Mouse (Mus musculus) kidney, embryonic 14.5 days (tissue): ENCODE results near the gene Farp2. TPM values are rescaled to one million over a fixed set of nuclear protein-coding genes. Genes with fewer than 3 reads are reported as not detected.

Experiments used
- ATAC-seq: fragments of 200-750 bp; cut with Nextera tagmentation; 2 replicates; pipeline ENCODE4 v1.8.0; 2017; ENCODE audit warnings: moderate number of reproducible peaks, mild to moderate bottlenecking, moderate TSS enrichment, moderate library complexity; ENCODE audit not compliant: low FRiP score, low TSS enrichment
- H3K27ac ChIP-seq: fragments of 300-500 bp; sonication (generic); 2 replicates; pipeline ENCODE4 v1.5.1; 2014; ENCODE audit warnings: low read depth, mild to moderate bottlenecking, low read length, moderate library complexity, mixed read lengths
- H3K27me3 ChIP-seq: fragments of 300-500 bp; sonication (generic); 2 replicates; pipeline ENCODE4 v1.6.1; 2014; ENCODE audit warnings: mild to moderate bottlenecking, low read length; ENCODE audit not compliant: control insufficient read depth, insufficient read depth
- H3K36me3 ChIP-seq: fragments of 300-500 bp; sonication (generic); 2 replicates; pipeline ENCODE4 v1.6.1; 2014; ENCODE audit warnings: low read length, mixed read lengths; ENCODE audit not compliant: control insufficient read depth, insufficient read depth
- H3K4me1 ChIP-seq: fragments of 300-500 bp; sonication (generic); 2 replicates; pipeline ENCODE4 v1.6.1; 2014; ENCODE audit warnings: low read length, mixed read lengths; ENCODE audit not compliant: control insufficient read depth, insufficient read depth
- H3K4me2 ChIP-seq: fragments of 300-500 bp; sonication (generic); replicated peaks from 2 replicates; pipeline ENCODE4 v1.6.1; 2014; ENCODE audit warnings: low read depth, mild to moderate bottlenecking, low read length
- H3K4me3 ChIP-seq: fragments of 300-500 bp; sonication (generic); 2 replicates; pipeline ENCODE4 v1.5.1; 2014; ENCODE audit warnings: mild to moderate bottlenecking, low read length
- H3K9ac ChIP-seq: fragments of 300-500 bp; sonication (generic); 2 replicates; pipeline ENCODE4 v1.6.1; 2014; ENCODE audit warnings: low read depth, mild to moderate bottlenecking, low read length, moderate library complexity
- H3K9me3 ChIP-seq: fragments of 300-500 bp; sonication (generic); 2 replicates; pipeline ENCODE4 v1.6.1; 2016; ENCODE audit warnings: low read length; ENCODE audit not compliant: control insufficient read depth
- WGBS: fragments of 180-500 bp; shearing (Covaris S2); extraction: QIAGEN DNeasy Blood & Tissue Kit; methylation state at CpG from one replicate; pipeline ENCODE4 v1.1.7; 2014; 5-methylcytosine and 5-hydroxymethylcytosine counted together
- polyA plus RNA-seq: library from polyadenylated mRNA; unstranded; fragments of >200 nt; fragmentation: Nextera tagmentation; extraction: Ambion mirVana; gene quantifications from 2 replicates; pipeline ENCODE4 v1.2.1, GENCODE M21; 2014

Gene Farp2
- polyA plus RNA-seq, 1 experiment from 2014 or later: 7.5 TPM

DNA sequence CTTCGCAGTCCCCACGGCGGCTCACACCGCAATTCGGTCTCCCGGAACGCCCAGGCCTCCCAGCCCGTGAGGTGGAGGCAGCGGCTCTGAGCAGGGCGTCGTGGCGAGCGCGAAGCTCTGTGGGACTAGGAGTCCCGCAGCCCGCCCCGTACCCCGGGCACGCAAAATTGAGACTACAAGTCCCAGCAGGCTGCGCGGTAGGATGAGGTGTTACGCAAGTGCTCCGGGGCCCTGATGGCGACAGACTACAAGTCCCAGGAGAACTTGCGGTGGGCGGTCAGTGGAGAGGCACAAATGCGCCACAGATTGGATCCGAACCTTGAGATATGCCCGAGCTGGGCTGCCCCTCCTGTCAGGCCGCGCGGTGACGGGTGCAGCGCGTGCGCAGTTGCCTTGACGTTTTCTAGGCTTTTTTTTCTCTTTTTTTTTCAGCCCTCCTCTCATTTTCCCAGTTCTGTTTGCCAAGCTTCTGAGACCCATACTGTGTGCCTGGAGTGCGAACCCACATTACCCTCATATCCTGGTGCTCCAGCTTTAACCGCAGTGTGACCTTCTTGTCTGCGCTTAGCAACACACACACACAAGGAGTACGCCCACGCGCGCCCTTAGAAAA lies 123.8 kb downstream of the Farp2 start:
- 1% methylated on average over 44 of the region's 44 CpGs for WGBS
- H3K27me3 ChIP-seq: no peaks in the 10 kb centered on the region
- peaks cover 10% of the 10 kb centered on the region for H3K4me1 ChIP-seq
- no peaks in the 10 kb centered on the region for H3K9me3 ChIP-seq
- peak; percentile 98 for ATAC-seq
- peaks cover 6% of the 10 kb centered on the region; the same call in 1 of the 2 replicates for H3K36me3 ChIP-seq
- H3K4me3 ChIP-seq: peak overlapping the region; percentile 71
- peak overlapping the region; percentile 94 for H3K4me2 ChIP-seq
- H3K9ac ChIP-seq: peak overlapping the region; percentile 77
- peak overlapping the region; percentile 85 for H3K27ac ChIP-seq

DNA sequence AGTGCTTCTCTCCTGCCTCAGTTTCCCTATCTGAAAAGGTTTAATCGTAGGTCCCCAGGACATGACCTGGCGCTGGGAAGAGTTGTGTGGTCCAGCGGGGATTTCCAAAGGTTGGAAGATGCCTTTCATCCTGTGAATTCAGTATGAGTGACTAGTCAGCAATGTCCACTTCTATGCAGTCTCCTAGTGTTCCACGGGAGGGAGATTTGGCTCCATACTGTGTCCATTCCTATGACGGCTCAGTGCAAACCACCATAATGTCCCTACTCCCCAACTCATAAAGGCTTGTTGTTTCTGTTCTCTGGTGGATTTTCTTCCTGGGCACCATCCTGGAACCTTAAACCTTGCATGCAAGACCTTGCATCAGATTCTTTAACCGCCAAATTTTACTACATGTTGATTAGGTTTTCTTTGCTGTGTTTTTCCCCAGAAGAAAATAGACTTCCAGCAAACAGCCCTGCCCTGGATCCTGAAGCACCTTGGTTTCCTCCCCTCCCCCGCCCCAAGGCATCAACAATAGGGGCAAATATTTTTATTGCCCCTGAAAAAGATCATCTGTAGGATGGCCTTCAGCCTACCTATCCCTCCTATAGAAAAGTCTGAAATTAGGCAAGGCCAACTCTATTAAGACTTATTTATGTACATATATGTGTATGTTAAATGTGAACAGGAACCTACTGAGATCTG lies 124.5 kb downstream of the Farp2 start:
- ATAC-seq: peak; percentile 35
- WGBS: 33% methylated on average over 7 of the region's 7 CpGs
- peaks cover 6% of the 10 kb centered on the region; the same call in 1 of the 2 replicates for H3K36me3 ChIP-seq

DNA sequence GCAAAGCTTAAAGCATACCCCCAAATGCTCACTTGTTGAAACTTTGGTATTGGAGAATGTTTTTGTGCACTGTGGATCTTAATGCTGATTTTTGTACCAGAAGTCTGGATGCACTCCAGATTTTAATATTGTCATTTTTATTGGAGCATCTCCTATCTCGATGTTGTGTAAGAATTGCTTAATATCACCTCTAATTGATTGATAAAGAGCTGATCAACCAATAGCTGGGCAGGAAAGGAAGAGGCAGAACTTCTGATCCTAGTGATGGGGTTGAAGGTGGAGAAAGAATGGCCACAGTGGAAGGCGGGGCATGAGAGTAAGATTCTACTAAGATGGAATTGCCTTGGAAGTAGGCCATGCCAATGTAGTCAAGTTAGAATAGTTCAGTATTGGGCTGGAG lies 130.1 kb downstream of the Farp2 start:
- 86% methylated on average over 2 of the region's 2 CpGs for WGBS
- Histone ChIP-seq H3K4me3 (no peak overlapping the region), H3K9me3 (no peaks in the 10 kb centered on the region), H3K4me1 (no peaks in the 10 kb centered on the region), H3K9ac (no peak overlapping the region), H3K27ac (no peak overlapping the region), H3K27me3 (no peaks in the 10 kb centered on the region), H3K4me2 (no peak overlapping the region), H3K36me3 (no peaks in the 10 kb centered on the region)
- ATAC-seq: no peak

More for the DNA sequence above, 124.5 kb downstream of the Farp2 start:
- H3K4me3 ChIP-seq: peak overlapping the region; percentile 71
- peak overlapping the region; percentile 81 for H3K4me2 ChIP-seq
- peaks cover 10% of the 10 kb centered on the region for H3K4me1 ChIP-seq
- H3K27ac ChIP-seq: peak overlapping the region; percentile 74
- no peaks in the 10 kb centered on the region for H3K27me3 ChIP-seq
- no peaks in the 10 kb centered on the region for H3K9me3 ChIP-seq
- peak overlapping the region; percentile 55; the same call in 1 of the 2 replicates for H3K9ac ChIP-seq

DNA sequence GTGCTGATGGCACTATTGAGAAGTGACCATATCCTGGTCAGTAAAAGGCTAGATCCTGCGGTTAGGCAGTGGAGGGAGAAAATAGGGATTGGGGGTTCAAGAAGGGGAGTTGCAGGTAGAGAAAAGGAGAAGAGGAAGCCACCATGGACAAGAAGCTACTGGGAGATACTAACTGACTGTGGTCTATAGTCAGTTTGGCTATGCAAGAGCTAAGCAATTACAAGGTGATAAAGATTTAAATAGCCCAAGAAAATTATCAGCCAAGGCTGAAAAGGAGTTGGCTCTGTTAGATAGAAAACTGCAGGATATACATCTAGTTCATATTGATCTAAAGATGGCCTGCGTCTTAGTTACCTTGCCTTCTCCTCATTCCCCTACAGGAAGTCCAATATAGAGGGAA lies 130.8 kb downstream of the Farp2 start:
- Histone ChIP-seq H3K4me3 (no peak overlapping the region), H3K9ac (no peak overlapping the region), H3K4me2 (no peak overlapping the region), H3K9me3 (no peaks in the 10 kb centered on the region), H3K36me3 (no peaks in the 10 kb centered on the region), H3K27me3 (no peaks in the 10 kb centered on the region), H3K27ac (no peak overlapping the region), H3K4me1 (no peaks in the 10 kb centered on the region)
- 92% methylated on average over 2 of the region's 2 CpGs for WGBS
- ATAC-seq: no peak

DNA sequence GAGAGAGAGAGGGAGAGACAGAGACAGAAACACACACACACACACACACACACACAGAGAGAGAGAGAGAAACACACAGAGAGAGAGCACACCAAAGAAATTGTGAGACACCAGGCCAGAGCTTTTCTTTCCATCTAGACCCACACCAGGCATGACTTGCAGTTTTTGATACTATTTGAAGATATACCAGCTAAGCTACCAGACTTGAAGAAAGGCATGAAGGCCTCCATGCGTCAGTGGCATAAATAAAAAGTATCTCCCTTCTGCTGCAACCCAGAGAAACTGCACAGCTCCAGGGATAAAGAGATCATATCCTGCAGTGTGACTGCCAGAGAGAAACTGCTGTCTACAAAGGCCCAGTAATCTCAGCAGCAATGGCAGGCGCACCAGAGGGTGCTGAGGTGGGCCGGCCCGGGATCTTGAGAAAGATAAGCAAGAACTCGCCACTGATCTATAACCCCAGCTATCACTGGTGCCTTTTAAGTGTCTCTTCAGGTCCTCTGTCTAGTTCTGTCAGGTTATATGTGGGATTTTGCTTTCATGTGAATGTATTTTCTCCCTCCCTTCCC lies 137.8 kb downstream of the Farp2 start:
- no peaks in the 10 kb centered on the region for H3K27me3 ChIP-seq
- no peaks in the 10 kb centered on the region for H3K9me3 ChIP-seq
- H3K4me2 ChIP-seq: no peak overlapping the region
- ATAC-seq: no peak
- no peak overlapping the region for H3K27ac ChIP-seq
- H3K9ac ChIP-seq: no peak overlapping the region
- H3K36me3 ChIP-seq: no peaks in the 10 kb centered on the region
- no peaks in the 10 kb centered on the region for H3K4me1 ChIP-seq
- H3K4me3 ChIP-seq: no peak overlapping the region
- WGBS: 81% methylated on average over 5 of the region's 5 CpGs

DNA sequence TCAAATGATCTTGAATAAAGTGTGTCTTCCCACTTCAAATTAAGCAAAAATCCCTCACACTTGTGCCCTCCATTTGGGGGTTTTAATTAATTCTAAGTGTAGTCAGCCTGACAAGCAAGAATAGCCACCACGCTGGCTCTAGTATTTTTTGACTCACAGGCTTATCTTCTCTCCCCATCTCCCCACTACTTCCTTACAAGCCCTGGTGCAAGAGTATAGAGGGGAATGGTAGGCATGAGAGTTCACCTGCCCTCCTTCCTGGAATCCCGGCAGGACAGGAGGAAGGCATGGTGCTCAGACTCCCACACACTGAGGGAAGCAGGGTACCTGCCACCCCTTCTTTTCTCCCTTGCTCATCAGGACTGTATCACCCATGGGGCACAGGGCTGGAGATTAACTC lies 142.4 kb downstream of the Farp2 start:
- WGBS: 32% methylated on average over 2 of the region's 2 CpGs
- no peaks in the 10 kb centered on the region for H3K9me3 ChIP-seq
- H3K9ac ChIP-seq: no peak overlapping the region
- no peak overlapping the region for H3K4me3 ChIP-seq
- no peaks in the 10 kb centered on the region for H3K4me1 ChIP-seq
- H3K4me2 ChIP-seq: no peak overlapping the region
- H3K36me3 ChIP-seq: no peaks in the 10 kb centered on the region
- no peak overlapping the region for H3K27ac ChIP-seq
- H3K27me3 ChIP-seq: no peaks in the 10 kb centered on the region
- no peak for ATAC-seq

DNA sequence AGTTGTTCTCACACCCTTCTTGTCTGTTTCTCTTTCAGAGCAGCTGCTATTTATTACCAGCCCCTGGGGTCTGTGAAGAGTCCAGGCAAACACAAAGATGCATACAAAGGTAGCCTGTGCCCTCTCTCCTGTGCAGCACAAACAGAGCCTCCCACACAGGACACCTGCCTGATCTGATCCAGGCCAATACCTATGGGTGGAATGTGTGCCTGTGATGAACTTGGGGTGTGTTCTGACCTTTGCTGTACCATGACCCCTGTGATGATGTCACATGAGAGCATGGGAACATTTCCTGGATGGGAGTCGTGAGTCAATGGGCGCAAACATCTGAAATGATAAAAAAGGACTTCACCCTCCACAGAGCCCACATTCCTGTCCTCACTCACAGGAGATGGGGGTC lies 142.9 kb downstream of the Farp2 start:
- WGBS: 67% methylated on average over 2 of the region's 2 CpGs
- Histone ChIP-seq H3K9ac (no peak overlapping the region), H3K4me3 (no peak overlapping the region), H3K4me1 (no peaks in the 10 kb centered on the region), H3K9me3 (no peaks in the 10 kb centered on the region), H3K4me2 (no peak overlapping the region), H3K27ac (no peak overlapping the region), H3K27me3 (no peaks in the 10 kb centered on the region), H3K36me3 (no peaks in the 10 kb centered on the region)
- ATAC-seq: no peak

DNA sequence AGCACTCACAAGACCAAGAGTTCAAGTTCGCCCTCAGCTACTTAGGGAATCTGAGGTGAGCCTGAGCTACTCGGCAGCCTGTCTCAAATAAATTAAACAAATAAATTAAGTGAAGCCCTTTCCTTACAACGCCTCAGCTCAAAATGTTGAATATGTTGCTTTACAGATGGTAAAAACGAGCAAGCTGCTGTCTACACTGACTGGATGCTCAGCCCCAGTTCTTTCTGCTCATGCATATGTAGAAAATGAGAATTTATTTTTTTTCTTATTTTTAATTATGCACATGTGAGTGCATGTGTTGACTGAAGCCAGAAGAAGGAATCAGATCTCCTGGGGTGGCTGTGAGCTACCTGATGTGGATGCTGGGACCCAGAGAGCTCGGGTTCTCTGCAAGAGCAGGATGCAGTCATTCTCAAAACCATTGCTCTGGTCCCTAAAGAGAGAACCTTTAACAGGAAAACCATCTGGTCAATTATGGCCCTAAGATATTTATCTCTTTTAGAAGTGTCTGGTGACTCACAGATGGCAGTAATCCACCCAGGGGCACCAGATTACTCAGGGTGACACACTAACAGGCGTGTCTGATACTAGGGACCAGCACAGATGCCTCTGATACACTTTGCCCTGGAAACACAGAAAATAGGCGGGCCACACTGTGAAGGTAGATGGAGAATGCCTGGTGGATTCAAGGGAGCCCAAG lies 144.6 kb downstream of the Farp2 start:
- H3K27ac ChIP-seq: no peak overlapping the region
- no peaks in the 10 kb centered on the region for H3K27me3 ChIP-seq
- 72% methylated on average over 7 of the region's 7 CpGs for WGBS
- H3K4me3 ChIP-seq: no peak overlapping the region
- ATAC-seq: no peak
- H3K36me3 ChIP-seq: no peaks in the 10 kb centered on the region
- no peaks in the 10 kb centered on the region for H3K4me1 ChIP-seq
- H3K9ac ChIP-seq: no peak overlapping the region
- no peaks in the 10 kb centered on the region for H3K9me3 ChIP-seq
- H3K4me2 ChIP-seq: no peak overlapping the region

DNA sequence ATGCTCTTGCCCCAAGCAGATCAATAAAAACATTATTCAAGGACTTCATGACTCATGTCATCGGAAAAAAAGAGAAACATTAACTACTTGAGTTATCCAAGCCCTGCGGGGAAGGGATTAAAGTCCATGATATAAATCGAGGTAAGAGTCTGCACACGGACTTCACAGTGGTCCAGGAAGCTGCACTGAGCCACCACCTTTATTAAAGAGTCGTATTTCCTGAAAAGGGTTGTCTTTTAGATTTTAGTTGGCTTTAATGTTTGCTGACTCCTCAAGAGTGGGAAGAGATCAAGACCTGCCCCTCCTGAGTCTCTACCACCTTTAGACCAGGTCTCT lies 145.1 kb downstream of the Farp2 start:
- Histone ChIP-seq H3K27me3 (no peaks in the 10 kb centered on the region), H3K4me1 (no peaks in the 10 kb centered on the region), H3K9ac (no peak overlapping the region), H3K36me3 (no peaks in the 10 kb centered on the region), H3K4me2 (no peak overlapping the region), H3K9me3 (no peaks in the 10 kb centered on the region), H3K27ac (no peak overlapping the region), H3K4me3 (no peak overlapping the region)
- 80% methylated on average over 5 of the region's 5 CpGs for WGBS
- ATAC-seq: no peak
